Mouse (Mus musculus) embryonic facial prominence, embryonic 14.5 days (tissue): ENCODE measurements at regions not wholly inside any gene's neighbourhood (a gene's known extent, or its start where the extent isn't known, plus 50 kb on each side); places are given as distances from the start of the nearest gene placed in this dataset.
"Not testable (repeated sequence)": the region's sequence is repeated elsewhere in the genome, so short reads cannot be mapped to it uniquely, and the experiment has no call there.

Experiments used
- ATAC-seq: fragments of 200-750 bp; cut with Nextera tagmentation; 2 replicates; pipeline ENCODE4 v1.8.0; 2017; ENCODE audit warnings: low read depth, moderate number of reproducible peaks, moderate TSS enrichment
- DNase-seq: peaks from one replicate; pipeline ENCODE4 v3.0.0-alpha.2; 2015; ENCODE audit warnings: low spot score
- H3K27ac ChIP-seq: fragments of 300-500 bp; sonication (generic); replicated peaks from 2 replicates; pipeline ENCODE4 v1.5.1; 2014; ENCODE audit warnings: low read depth, mild to moderate bottlenecking, low read length, moderate library complexity
- H3K27me3 ChIP-seq: fragments of 300-500 bp; sonication (generic); replicated peaks from 2 replicates; pipeline ENCODE4 v1.6.1; 2014; ENCODE audit warnings: low read length; ENCODE audit not compliant: control insufficient read depth, insufficient read depth
- H3K36me3 ChIP-seq: fragments of 300-500 bp; sonication (generic); 2 replicates; pipeline ENCODE4 v1.6.1; 2014; ENCODE audit warnings: low read length, mixed read lengths; ENCODE audit not compliant: control insufficient read depth, insufficient read depth
- H3K4me1 ChIP-seq: fragments of 300-500 bp; sonication (generic); 2 replicates; pipeline ENCODE4 v1.6.1; 2014; ENCODE audit warnings: antibody characterized with exemption, low read length; ENCODE audit not compliant: control insufficient read depth, insufficient read depth
- H3K4me2 ChIP-seq: fragments of 300-500 bp; sonication (generic); 2 replicates; pipeline ENCODE4 v1.6.1; 2014; ENCODE audit warnings: low read depth, mild to moderate bottlenecking, low read length, moderate library complexity, mixed read lengths
- H3K4me3 ChIP-seq: fragments of 300-500 bp; sonication (generic); 2 replicates; pipeline ENCODE4 v1.5.1; 2014; ENCODE audit warnings: low read depth, mild to moderate bottlenecking, low read length
- H3K9ac ChIP-seq: fragments of 300-500 bp; sonication (generic); 2 replicates; pipeline ENCODE4 v1.6.1; 2014; ENCODE audit warnings: low read depth, mild to moderate bottlenecking, low read length, moderate library complexity, mixed read lengths
- H3K9me3 ChIP-seq: fragments of 300-500 bp; sonication (generic); 2 replicates; pipeline ENCODE4 v1.6.1; 2016; ENCODE audit warnings: low read length; ENCODE audit not compliant: control insufficient read depth
- WGBS: fragments of 180-500 bp; shearing (Covaris S2); extraction: QIAGEN DNeasy Blood & Tissue Kit; methylation state at CpG from one replicate; pipeline ENCODE4 v1.1.7; 2014; 5-methylcytosine and 5-hydroxymethylcytosine counted together

DNA sequence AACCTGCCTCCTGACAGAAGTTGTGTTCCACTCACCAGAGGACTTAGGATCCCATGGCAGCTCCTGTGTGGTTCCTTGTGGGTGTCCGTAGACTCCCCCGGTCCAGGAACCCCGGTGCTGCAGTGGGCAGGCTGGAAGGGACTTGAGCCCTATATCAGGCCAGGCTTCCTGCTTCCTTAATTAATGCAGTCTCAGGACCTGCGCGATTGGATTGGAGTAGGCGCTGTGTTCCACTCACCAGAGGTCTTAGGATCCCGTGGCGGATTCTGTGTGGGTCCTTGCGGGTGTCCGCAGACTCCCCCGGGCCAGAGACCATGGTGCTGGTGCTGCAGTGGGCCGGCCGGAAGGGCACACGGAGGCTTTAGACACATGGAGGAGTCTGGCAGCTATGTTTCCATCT, 288.7 kb downstream of the Fut8 start:
- ATAC-seq, H3K4me2 ChIP-seq, H3K27ac ChIP-seq, H3K27me3 ChIP-seq, H3K9me3 ChIP-seq, DNase-seq, H3K4me1 ChIP-seq, H3K4me3 ChIP-seq, H3K9ac ChIP-seq, H3K36me3 ChIP-seq: not testable (repeated sequence)
- 96% methylated on average over 13 of the region's 14 CpGs for WGBS

- no peak for ATAC-seq
Measured at GRCm38 (mm10) chr12:77527499-77527898, 289.6 kb downstream of the Fut8 start.

GRCm38 (mm10) chr12:77527953-77528865, 290.3 kb downstream of the Fut8 start:
- Histone ChIP-seq H3K9ac (no peak overlapping the region), H3K4me2 (no peak overlapping the region), H3K27me3 (no peaks in the 10 kb centered on the region), H3K4me3 (no peak overlapping the region), H3K36me3 (no peaks in the 10 kb centered on the region), H3K9me3 (no peaks in the 10 kb centered on the region), H3K27ac (no peak overlapping the region), H3K4me1 (no peaks in the 10 kb centered on the region)
- DNase-seq = no peak
- 80% methylated on average over 9 of the region's 9 CpGs for WGBS
- no peak for ATAC-seq

More at GRCm38 (mm10) chr12:77527499-77527898, 289.6 kb downstream of the Fut8 start:
- Histone ChIP-seq H3K9ac (no peak overlapping the region), H3K27ac (no peak overlapping the region), H3K4me3 (no peak overlapping the region), H3K4me1 (no peaks in the 10 kb centered on the region), H3K9me3 (no peaks in the 10 kb centered on the region), H3K27me3 (no peaks in the 10 kb centered on the region), H3K36me3 (no peaks in the 10 kb centered on the region), H3K4me2 (no peak overlapping the region)
- DNase-seq = no peak
- WGBS = 62% methylated on average over 1 of the region's 1 CpGs

- H3K4me1 ChIP-seq = no peaks in the 10 kb centered on the region
- H3K4me3 ChIP-seq = no peak overlapping the region
- H3K9ac ChIP-seq = no peak overlapping the region
- no peak for DNase-seq
- H3K36me3 ChIP-seq = no peaks in the 10 kb centered on the region
- no peak overlapping the region for H3K27ac ChIP-seq
- WGBS = 54% methylated on average over 8 of the region's 8 CpGs
- H3K4me2 ChIP-seq = no peak overlapping the region
- no peak for ATAC-seq
- H3K9me3 ChIP-seq = no peaks in the 10 kb centered on the region
- H3K27me3 ChIP-seq = no peaks in the 10 kb centered on the region
Measured at GRCm38 (mm10) chr12:77528868-77529271, 290.9 kb downstream of the Fut8 start.

DNA sequence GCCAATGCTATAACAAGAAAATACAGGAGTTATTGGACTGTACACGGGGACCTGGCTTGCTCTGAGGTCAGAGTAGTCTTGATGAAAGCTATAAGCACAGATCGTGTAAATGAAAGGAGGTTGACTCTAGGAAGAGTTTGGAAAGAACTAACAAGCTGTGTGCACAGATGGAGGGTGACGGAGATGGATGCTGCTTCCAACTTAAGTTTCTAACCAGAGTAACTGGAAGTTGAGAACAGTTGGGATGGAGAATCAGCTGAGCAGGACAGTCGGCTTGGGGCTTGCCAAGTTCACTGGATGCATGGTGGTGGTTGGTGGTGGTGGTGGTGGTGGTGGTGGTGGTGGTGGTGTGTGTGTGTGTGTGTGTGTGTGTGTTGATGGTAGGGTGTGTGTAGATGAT, 291.5 kb downstream of the Fut8 start:
- no peaks in the 10 kb centered on the region for H3K36me3 ChIP-seq
- H3K9me3 ChIP-seq = no peaks in the 10 kb centered on the region
- 92% methylated on average over 4 of the region's 4 CpGs for WGBS

GRCm38 (mm10) chr12:77529955-77530354, 292.0 kb downstream of the Fut8 start:
- Histone ChIP-seq H3K36me3 (no peaks in the 10 kb centered on the region), H3K9me3 (no peaks in the 10 kb centered on the region), H3K4me3 (no peak overlapping the region), H3K27me3 (no peaks in the 10 kb centered on the region), H3K27ac (no peak overlapping the region), H3K9ac (no peak overlapping the region), H3K4me1 (no peaks in the 10 kb centered on the region), H3K4me2 (no peak overlapping the region)
- WGBS = 87% methylated on average over 3 of the region's 3 CpGs
- DNase-seq (no peak), ATAC-seq (no peak)

More for the DNA sequence above, 291.5 kb downstream of the Fut8 start:
- no peak overlapping the region for H3K4me3 ChIP-seq
- H3K27me3 ChIP-seq = no peaks in the 10 kb centered on the region
- DNase-seq (no peak), ATAC-seq (no peak)
- H3K27ac ChIP-seq = no peak overlapping the region
- H3K4me2 ChIP-seq = no peak overlapping the region
- no peak overlapping the region for H3K9ac ChIP-seq
- H3K4me1 ChIP-seq = no peaks in the 10 kb centered on the region

DNA sequence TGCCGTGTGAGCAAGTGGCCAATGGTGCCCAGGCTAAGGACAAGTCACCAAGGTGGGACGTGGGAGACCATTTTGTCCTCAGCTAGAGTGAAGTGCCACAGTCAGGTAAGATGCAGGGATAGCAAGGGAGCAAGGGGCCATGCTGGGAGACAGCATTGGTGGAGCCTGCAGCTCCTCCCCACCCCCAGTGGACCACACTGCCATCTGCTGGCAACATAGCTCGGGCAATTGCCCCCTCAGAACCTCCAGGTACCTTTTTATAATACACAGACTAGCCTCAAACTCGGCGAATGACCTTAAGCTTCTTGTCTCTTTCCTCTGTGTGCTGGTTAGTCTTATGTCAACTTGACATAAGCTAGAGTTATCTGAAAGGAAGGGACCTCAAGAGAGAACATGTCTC, 293.4 kb downstream of the Fut8 start:
- Histone ChIP-seq H3K9me3 (no peaks in the 10 kb centered on the region), H3K9ac (no peak overlapping the region), H3K4me2 (no peak overlapping the region), H3K36me3 (no peaks in the 10 kb centered on the region), H3K27ac (no peak overlapping the region), H3K27me3 (no peaks in the 10 kb centered on the region), H3K4me3 (no peak overlapping the region), H3K4me1 (no peaks in the 10 kb centered on the region)
- WGBS = 83% methylated on average over 5 of the region's 5 CpGs
- ATAC-seq = no peak
- no peak for DNase-seq

GRCm38 (mm10) chr12:77532547-77532946, 294.6 kb downstream of the Fut8 start:
- Histone ChIP-seq H3K4me3 (no peak overlapping the region), H3K9ac (no peak overlapping the region), H3K27ac (no peak overlapping the region), H3K4me1 (no peaks in the 10 kb centered on the region), H3K36me3 (no peaks in the 10 kb centered on the region), H3K9me3 (no peaks in the 10 kb centered on the region), H3K4me2 (no peak overlapping the region), H3K27me3 (no peaks in the 10 kb centered on the region)
- DNase-seq (no peak), ATAC-seq (no peak)
- 76% methylated on average over 8 of the region's 8 CpGs for WGBS

- ATAC-seq = no peak
Measured at GRCm38 (mm10) chr12:77533606-77534005, 295.7 kb downstream of the Fut8 start.

More at GRCm38 (mm10) chr12:77533606-77534005, 295.7 kb downstream of the Fut8 start:
- Histone ChIP-seq H3K27ac (no peak overlapping the region), H3K9ac (no peak overlapping the region), H3K4me1 (no peaks in the 10 kb centered on the region), H3K9me3 (no peaks in the 10 kb centered on the region), H3K36me3 (no peaks in the 10 kb centered on the region), H3K27me3 (no peaks in the 10 kb centered on the region), H3K4me2 (no peak overlapping the region), H3K4me3 (no peak overlapping the region)
- DNase-seq = no peak
- 57% methylated on average over 2 of the region's 2 CpGs for WGBS
